Mouse (Mus musculus) midbrain, embryonic 12.5 days (tissue): ENCODE measurements around the gene Klf13. TPM values are rescaled to one million over a fixed set of nuclear protein-coding genes. Genes with fewer than 3 reads are reported as not detected.

Source experiments
- ATAC-seq: fragments of 200-750 bp; cut with Nextera tagmentation; 2 replicates; pipeline ENCODE4 v1.8.0; 2017; ENCODE audit warnings: low read depth, moderate TSS enrichment, moderate library complexity; ENCODE audit not compliant: low FRiP score
- H3K27ac ChIP-seq: fragments of 300-500 bp; sonication (generic); replicated peaks from 2 replicates; pipeline ENCODE4 v1.5.1; 2016; ENCODE audit warnings: mild to moderate bottlenecking
- H3K27me3 ChIP-seq: fragments of 300-500 bp; sonication (generic); 2 replicates; pipeline ENCODE4 v1.6.1; 2016; ENCODE audit warnings: mild to moderate bottlenecking
- H3K36me3 ChIP-seq: fragments of 300-500 bp; sonication (generic); 2 replicates; pipeline ENCODE4 v1.6.1; 2016
- H3K4me1 ChIP-seq: fragments of 300-500 bp; sonication (generic); 2 replicates; pipeline ENCODE4 v1.6.1; 2016
- H3K4me2 ChIP-seq: fragments of 300-500 bp; sonication (generic); replicated peaks from 2 replicates; pipeline ENCODE4 v1.6.1; 2016; ENCODE audit warnings: mild to moderate bottlenecking, moderate library complexity
- H3K4me3 ChIP-seq: fragments of 300-500 bp; sonication (generic); 2 replicates; pipeline ENCODE4 v1.5.1; 2016; ENCODE audit warnings: mild to moderate bottlenecking
- H3K9ac ChIP-seq: fragments of 300-500 bp; sonication (generic); replicated peaks from 2 replicates; pipeline ENCODE4 v1.6.1; 2016; ENCODE audit warnings: mild to moderate bottlenecking, moderate library complexity
- H3K9me3 ChIP-seq: fragments of 300-500 bp; sonication (generic); 2 replicates; pipeline ENCODE4 v1.6.1; 2016; ENCODE audit warnings: mild to moderate bottlenecking
- WGBS: fragments of 180-500 bp; shearing (Covaris S2); methylation state at CpG from one replicate; pipeline ENCODE4 v1.1.7; 2016; 5-methylcytosine and 5-hydroxymethylcytosine counted together
- polyA plus RNA-seq: library from polyadenylated mRNA; unstranded; fragments of >200 nt; fragmentation: Nextera tagmentation; extraction: Ambion mirVana; gene quantifications from 2 replicates; pipeline ENCODE4 v1.2.1, GENCODE M21; 2016

The Klf13 gene
- polyA plus RNA-seq, 1 experiment from 2014 or later = 30.7 TPM

DNA sequence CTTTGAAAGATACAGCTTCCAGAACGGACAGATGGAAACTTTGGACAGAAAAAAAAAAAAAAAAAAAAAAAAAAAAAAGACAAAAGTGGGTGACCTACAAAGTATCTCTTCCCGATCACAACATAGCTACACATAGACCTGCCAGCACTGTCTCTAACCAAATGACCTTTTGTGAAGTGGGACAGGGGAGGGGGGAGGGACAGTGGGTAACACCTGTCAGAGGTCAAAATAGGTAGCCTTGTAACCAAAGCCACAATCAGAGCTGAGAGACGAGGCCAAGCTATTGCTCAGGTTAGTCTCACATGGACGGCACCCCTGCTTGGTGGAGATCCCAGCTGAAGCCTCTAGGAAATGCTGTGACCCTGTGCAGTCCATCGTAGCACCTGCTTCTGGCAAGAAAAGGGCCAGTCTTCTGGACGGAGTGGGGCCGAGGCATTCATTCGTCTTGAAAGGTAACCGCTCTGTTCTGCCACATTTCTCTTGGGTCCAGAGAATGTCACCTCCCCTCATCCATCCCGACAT lies 51.1 kb downstream of the Klf13 start:
- no peaks in the 10 kb centered on the region for H3K9me3 ChIP-seq
- peaks cover 32% of the 10 kb centered on the region for H3K36me3 ChIP-seq
- no peak for ATAC-seq
- no peak overlapping the region for H3K4me2 ChIP-seq
- no peaks in the 10 kb centered on the region for H3K27me3 ChIP-seq
- WGBS = 93% methylated on average over 10 of the region's 10 CpGs
- no peak overlapping the region for H3K4me3 ChIP-seq
- H3K4me1 ChIP-seq = peaks cover 4% of the 10 kb centered on the region; the same call in 1 of the 2 replicates
- H3K27ac ChIP-seq = no peak overlapping the region
- no peak overlapping the region for H3K9ac ChIP-seq

DNA sequence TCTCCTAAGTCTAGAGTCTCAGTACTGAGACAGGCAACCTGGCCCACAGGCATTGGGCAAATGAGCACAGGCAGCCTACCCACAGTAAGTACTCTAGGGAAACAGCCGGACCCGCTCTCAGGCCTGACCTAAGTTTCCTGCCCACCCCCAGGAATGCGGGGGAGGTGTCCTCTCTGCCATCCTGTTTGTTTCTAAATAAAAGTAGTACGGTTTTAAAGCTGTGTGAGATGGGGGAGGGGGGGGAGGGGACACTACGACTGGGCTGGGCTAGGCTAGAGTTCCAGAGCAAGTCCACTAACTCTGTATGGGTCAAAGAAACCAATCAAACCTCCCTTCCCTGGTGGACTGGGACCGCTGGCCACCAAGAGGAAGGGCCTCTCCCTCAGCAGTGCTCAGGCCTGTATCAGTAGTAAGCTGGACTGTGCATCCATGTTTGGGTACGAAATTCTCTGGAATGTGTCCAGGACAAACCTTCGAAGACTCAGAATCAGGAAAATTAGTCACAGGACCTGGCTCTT lies 51.6 kb downstream of the Klf13 start:
- Histone ChIP-seq H3K9me3 (no peaks in the 10 kb centered on the region), H3K27me3 (no peaks in the 10 kb centered on the region), H3K4me1 (peaks cover 4% of the 10 kb centered on the region; the same call in 1 of the 2 replicates), H3K4me2 (no peak overlapping the region), H3K4me3 (no peak overlapping the region), H3K36me3 (peaks cover 32% of the 10 kb centered on the region), H3K9ac (no peak overlapping the region), H3K27ac (no peak overlapping the region)
- no peak for ATAC-seq
- 70% methylated on average over 8 of the region's 8 CpGs for whole genome bisulfite sequencing

GRCm38 (mm10) chr7:63885025-63885424 lies 53.7 kb downstream of the Klf13 start:
- H3K4me3 ChIP-seq = no peak overlapping the region
- no peaks in the 10 kb centered on the region for H3K27me3 ChIP-seq
- no peak overlapping the region for H3K27ac ChIP-seq
- no peak for ATAC-seq
- no peaks in the 10 kb centered on the region for H3K9me3 ChIP-seq
- H3K4me2 ChIP-seq = no peak overlapping the region
- 89% methylated on average over 7 of the region's 7 CpGs for WGBS
- peaks cover 4% of the 10 kb centered on the region; the same call in 1 of the 2 replicates for H3K4me1 ChIP-seq
- peaks cover 16% of the 10 kb centered on the region for H3K36me3 ChIP-seq
- H3K9ac ChIP-seq = no peak overlapping the region

- H3K9ac ChIP-seq = no peak overlapping the region
- no peak overlapping the region for H3K4me3 ChIP-seq
- no peak overlapping the region for H3K4me2 ChIP-seq
- WGBS = 92% methylated on average over 7 of the region's 7 CpGs
- H3K36me3 ChIP-seq = 0 out of 2 replicates have a peak, but pooled peaks cover 1% of the 10 kb centered on the region
- no peaks in the 10 kb centered on the region for H3K27me3 ChIP-seq
- ATAC-seq = no peak
- H3K9me3 ChIP-seq = no peaks in the 10 kb centered on the region
- no peaks in the 10 kb centered on the region for H3K4me1 ChIP-seq
- H3K27ac ChIP-seq = no peak overlapping the region
These were observed 56.0 kb downstream of the Klf13 start for GRCm38 (mm10) chr7:63882739-63883138.

DNA sequence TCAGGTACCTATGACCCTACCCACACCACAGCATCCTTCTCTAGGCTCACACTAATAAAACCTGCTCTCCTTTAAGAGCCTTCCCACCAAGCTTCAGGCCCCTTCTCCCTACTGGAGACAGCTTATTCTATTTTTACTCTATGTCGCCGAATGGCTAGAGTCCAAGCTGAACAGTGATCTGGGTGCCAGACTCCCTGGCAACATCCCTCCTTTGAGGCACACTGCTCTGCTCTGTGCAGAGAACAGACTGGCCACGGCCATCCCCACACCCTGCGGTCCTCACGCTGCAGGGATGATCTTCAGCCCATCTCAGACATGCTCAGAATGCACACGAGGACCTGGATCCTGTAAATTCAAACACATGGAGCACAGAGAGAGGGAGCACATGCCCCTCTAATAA lies 59.1 kb downstream of the Klf13 start:
- Histone ChIP-seq H3K4me2 (no peak overlapping the region), H3K9ac (no peak overlapping the region), H3K4me3 (no peak overlapping the region), H3K27ac (no peak overlapping the region), H3K36me3 (no peaks in the 10 kb centered on the region), H3K4me1 (no peaks in the 10 kb centered on the region), H3K27me3 (no peaks in the 10 kb centered on the region), H3K9me3 (no peaks in the 10 kb centered on the region)
- 91% methylated on average over 6 of the region's 6 CpGs for WGBS
- no peak for ATAC-seq

DNA sequence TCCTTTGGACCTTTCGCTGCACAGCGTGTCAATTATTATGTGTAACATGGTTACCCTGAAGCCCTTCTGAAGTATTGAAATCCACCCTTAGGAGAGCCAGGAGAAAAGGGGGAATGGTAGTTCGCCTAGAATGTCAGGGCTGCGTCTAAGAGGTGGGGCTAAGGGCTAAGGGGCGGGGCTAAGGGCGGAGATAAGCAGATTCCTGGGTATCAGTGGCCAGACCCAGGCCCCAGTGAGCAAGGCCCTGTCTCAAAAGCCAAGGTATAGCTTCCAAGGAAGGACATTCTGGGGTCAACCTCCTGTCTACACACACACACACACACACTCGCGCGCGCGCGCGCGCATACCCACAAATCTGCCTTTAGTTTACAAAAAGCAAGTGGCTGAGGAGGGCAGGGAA lies 61.1 kb downstream of the Klf13 start:
- Histone ChIP-seq H3K4me3 (no peak overlapping the region), H3K4me1 (no peaks in the 10 kb centered on the region), H3K9me3 (no peaks in the 10 kb centered on the region), H3K27ac (no peak overlapping the region), H3K36me3 (no peaks in the 10 kb centered on the region), H3K4me2 (0 out of 2 replicates have a peak overlapping the region, but pooled peaks have one; percentile 2), H3K9ac (no peak overlapping the region), H3K27me3 (no peaks in the 10 kb centered on the region)
- 31% methylated on average over 14 of the region's 14 CpGs for WGBS
- no peak for ATAC-seq

- ATAC-seq = no peak
- Histone ChIP-seq H3K27ac (no peak overlapping the region), H3K9ac (no peak overlapping the region), H3K36me3 (no peaks in the 10 kb centered on the region), H3K4me1 (no peaks in the 10 kb centered on the region), H3K27me3 (no peaks in the 10 kb centered on the region), H3K9me3 (no peaks in the 10 kb centered on the region), H3K4me2 (no peak overlapping the region), H3K4me3 (no peak overlapping the region)
- WGBS = 86% methylated on average over 2 of the region's 2 CpGs
These were observed 62.1 kb downstream of the Klf13 start for GRCm38 (mm10) chr7:63876640-63877039.

DNA sequence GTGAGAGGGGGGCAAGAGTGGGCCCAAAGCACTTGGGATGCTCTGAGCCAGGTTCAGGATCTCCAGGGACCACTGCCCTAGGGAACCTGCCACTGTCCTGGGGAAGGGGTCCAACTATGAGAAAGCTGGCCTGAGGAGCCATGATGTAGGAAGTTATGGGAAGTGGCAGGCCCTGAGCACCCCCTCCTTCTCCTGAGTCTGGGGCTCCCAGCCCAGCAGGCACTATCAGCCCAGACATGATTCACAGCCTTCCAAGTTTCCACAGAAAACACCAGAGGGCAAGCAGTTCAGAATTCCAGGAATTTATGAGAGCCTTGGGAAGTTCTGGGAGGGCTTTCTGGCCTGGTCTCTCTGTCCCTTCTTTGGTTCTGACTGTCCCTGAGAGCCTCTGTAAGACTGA lies 63.0 kb downstream of the Klf13 start:
- Histone ChIP-seq H3K9ac (no peak overlapping the region), H3K36me3 (no peaks in the 10 kb centered on the region), H3K4me1 (no peaks in the 10 kb centered on the region), H3K27me3 (no peaks in the 10 kb centered on the region), H3K9me3 (no peaks in the 10 kb centered on the region), H3K4me2 (no peak overlapping the region), H3K4me3 (no peak overlapping the region), H3K27ac (no peak overlapping the region)
- no peak for ATAC-seq

GRCm38 (mm10) chr7:63873880-63874279 lies 64.8 kb downstream of the Klf13 start:
- Histone ChIP-seq H3K36me3 (no peaks in the 10 kb centered on the region), H3K4me3 (no peak overlapping the region), H3K4me2 (no peak overlapping the region), H3K4me1 (no peaks in the 10 kb centered on the region), H3K9me3 (no peaks in the 10 kb centered on the region), H3K27me3 (no peaks in the 10 kb centered on the region), H3K9ac (no peak overlapping the region), H3K27ac (no peak overlapping the region)
- no peak for ATAC-seq
- 69% methylated on average over 12 of the region's 12 CpGs for WGBS

DNA sequence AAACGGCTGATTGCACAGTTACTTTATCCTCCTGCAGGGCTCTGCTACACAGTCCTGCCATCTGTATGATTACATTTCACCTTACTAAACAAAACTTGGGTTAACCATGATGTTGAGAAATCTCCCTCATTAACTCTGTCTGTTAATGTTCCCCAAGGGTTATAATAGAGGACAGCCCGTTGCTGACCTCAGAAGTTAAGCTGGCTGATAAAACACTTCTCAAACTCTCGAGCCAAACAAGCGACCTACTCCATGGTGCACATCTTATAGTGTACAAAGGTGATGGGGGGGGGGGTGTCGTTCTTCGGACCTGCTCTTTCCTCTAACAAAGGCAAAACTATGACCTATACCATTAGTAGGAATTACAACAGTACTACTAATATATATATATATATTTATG lies 67.0 kb downstream of the Klf13 start:
- no peaks in the 10 kb centered on the region for H3K36me3 ChIP-seq
- no peaks in the 10 kb centered on the region for H3K9me3 ChIP-seq
- H3K9ac ChIP-seq = no peak overlapping the region
- H3K27me3 ChIP-seq = no peaks in the 10 kb centered on the region
- ATAC-seq = no peak
- WGBS = 84% methylated on average over 6 of the region's 6 CpGs
- H3K4me1 ChIP-seq = no peaks in the 10 kb centered on the region
- H3K4me3 ChIP-seq = no peak overlapping the region
- H3K27ac ChIP-seq = no peak overlapping the region
- no peak overlapping the region for H3K4me2 ChIP-seq

DNA sequence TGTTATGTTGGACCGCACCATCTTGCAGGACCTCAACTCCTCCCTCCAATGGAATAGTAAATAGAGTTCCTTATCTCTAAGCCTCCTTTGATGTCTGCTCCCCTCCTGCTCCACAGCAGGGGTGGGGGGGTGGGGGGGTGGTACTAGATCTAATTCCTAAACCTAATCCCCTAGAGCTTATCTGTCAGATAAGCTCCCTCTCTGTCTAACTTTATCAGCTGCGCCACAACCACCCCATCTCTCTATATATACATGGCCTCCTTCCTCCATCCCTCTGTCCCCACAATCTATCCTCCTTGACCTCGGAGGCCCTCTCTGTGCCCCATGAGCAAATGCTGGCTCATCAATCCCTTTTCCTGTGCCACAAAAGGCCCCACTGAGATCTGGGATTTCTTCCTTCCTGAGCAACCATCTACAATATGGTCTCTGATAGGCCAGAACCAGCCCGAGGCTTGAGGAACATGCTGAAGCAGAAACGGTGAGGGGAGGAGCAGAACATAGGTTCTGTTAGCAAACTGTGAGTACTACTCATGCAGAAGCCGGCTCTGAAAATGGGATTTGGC lies 70.3 kb downstream of the Klf13 start:
- Histone ChIP-seq H3K27me3 (no peaks in the 10 kb centered on the region), H3K9me3 (no peaks in the 10 kb centered on the region), H3K27ac (no peak overlapping the region), H3K9ac (no peak overlapping the region), H3K4me2 (no peak overlapping the region), H3K4me1 (no peaks in the 10 kb centered on the region), H3K36me3 (no peaks in the 10 kb centered on the region), H3K4me3 (no peak overlapping the region)
- 56% methylated on average over 6 of the region's 6 CpGs for WGBS
- ATAC-seq = no peak

DNA sequence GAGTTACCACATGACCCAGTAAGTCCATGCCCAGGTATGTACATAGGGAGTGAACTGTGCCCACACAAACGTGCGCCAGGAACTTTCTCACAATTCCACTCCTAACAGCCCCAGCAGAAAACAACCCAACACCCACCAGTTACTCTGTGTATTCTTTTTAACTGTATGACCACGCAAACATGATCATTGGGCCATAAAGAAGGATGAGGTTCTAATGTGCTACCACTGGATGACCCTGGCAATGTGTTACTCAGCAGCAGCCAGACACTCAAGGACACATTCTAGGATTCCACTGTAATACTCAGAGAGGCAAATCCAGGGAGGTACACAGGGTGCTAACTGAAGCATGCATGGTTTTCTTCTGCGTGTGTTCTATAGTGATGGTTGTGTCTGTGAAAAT lies 72.8 kb downstream of the Klf13 start:
- H3K36me3 ChIP-seq = no peaks in the 10 kb centered on the region
- no peak overlapping the region for H3K4me2 ChIP-seq
- no peaks in the 10 kb centered on the region for H3K27me3 ChIP-seq
- no peaks in the 10 kb centered on the region for H3K9me3 ChIP-seq
- no peak overlapping the region for H3K9ac ChIP-seq
- H3K4me3 ChIP-seq = no peak overlapping the region
- H3K27ac ChIP-seq = no peak overlapping the region
- no peaks in the 10 kb centered on the region for H3K4me1 ChIP-seq
- ATAC-seq = no peak
- WGBS = 92% methylated on average over 4 of the region's 4 CpGs

DNA sequence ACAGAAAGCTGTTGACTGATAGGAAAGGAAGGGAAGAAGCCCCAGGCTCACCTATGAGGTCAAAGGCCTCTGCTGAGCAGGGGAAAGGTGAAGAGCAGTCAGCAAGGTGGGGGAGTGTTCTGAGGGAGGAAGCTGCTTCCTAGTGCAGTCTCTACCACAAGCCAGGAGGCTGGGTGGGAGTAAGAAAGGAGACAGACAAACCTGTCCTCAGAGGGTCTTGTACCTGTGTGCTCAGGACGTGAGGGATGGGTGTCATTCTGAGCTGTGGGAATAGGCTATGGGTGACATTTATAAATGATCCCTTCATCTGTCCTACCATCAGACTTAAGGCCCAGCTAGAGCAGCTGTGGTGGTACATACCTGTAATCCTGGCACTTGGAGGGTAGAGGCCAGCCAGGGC lies 75.7 kb downstream of the Klf13 start:
- no peak for ATAC-seq
- H3K4me2 ChIP-seq = no peak overlapping the region
- no peak overlapping the region for H3K4me3 ChIP-seq
- H3K9me3 ChIP-seq = no peaks in the 10 kb centered on the region
- H3K9ac ChIP-seq = no peak overlapping the region
- H3K27me3 ChIP-seq = no peaks in the 10 kb centered on the region
- H3K4me1 ChIP-seq = no peaks in the 10 kb centered on the region
- no peaks in the 10 kb centered on the region for H3K36me3 ChIP-seq
- WGBS = 85% methylated on average over 1 of the region's 1 CpGs
- no peak overlapping the region for H3K27ac ChIP-seq
